Mouse (Mus musculus) MEL (cell line): ENCODE results near the gene Mcfd2. TPM values are rescaled to one million over a fixed set of nuclear protein-coding genes. Genes with fewer than 3 reads are reported as not detected.

Source experiments
- DNase-seq: peaks from one replicate; pipeline ENCODE4 v3.0.0; 2011; ENCODE audit warnings: low read depth, low spot score
- H3K27ac ChIP-seq: 2 replicates; pipeline ENCODE4 v1.5.1; 2012; ENCODE audit warnings: low read depth, mild to moderate bottlenecking, control low read depth, low read length, moderate library complexity; ENCODE audit not compliant: control insufficient read depth
- H3K27me3 ChIP-seq, 2 experiments: fragments of 150-350 bp in 1 of 2; sonication (generic) in 1 of 2; 2 replicates each; pipeline ENCODE4 v1.6.1; 2012; ENCODE audit warnings: low read length in 2 of 2, mild to moderate bottlenecking in 2 of 2, improper control_type of control experiment in 1 of 2, moderate library complexity in 1 of 2; ENCODE audit not compliant: insufficient read depth in 2 of 2, control insufficient read depth in 1 of 2
- H3K36me3 ChIP-seq, 2 experiments: 2 replicates each; pipeline ENCODE4 v1.6.1; 2012 to 2014; ENCODE audit warnings: low read length in 2 of 2, improper control_type of control experiment in 1 of 2, inconsistent platforms in 1 of 2, mild to moderate bottlenecking in 1 of 2; ENCODE audit not compliant: insufficient read depth in 2 of 2, control insufficient read depth in 1 of 2
- H3K4me1 ChIP-seq, 2 experiments: fragments of 150-350 bp in 1 of 2; sonication (generic) in 1 of 2; 2 replicates each; pipeline ENCODE4 v1.6.1; 2012; ENCODE audit warnings: low read length in 2 of 2, improper control_type of control experiment in 1 of 2, mild to moderate bottlenecking in 1 of 2; ENCODE audit not compliant: insufficient read depth in 2 of 2, control insufficient read depth in 1 of 2
- H3K4me3 ChIP-seq, 2 experiments: fragments of 150-350 bp in 1 of 2; sonication (generic) in 1 of 2; 2 replicates each; pipeline ENCODE4 v1.5.1; 2012; ENCODE audit warnings: low read depth in 2 of 2, low read length in 2 of 2, mild to moderate bottlenecking in 2 of 2, moderate library complexity in 2 of 2, control low read depth in 1 of 2, improper control_type of control experiment in 1 of 2; ENCODE audit not compliant: control insufficient read depth in 1 of 2, insufficient read depth in 1 of 2
- H3K79me2 ChIP-seq: 2 replicates; pipeline ENCODE4 v1.6.1; 2012; ENCODE audit warnings: mild to moderate bottlenecking, low read length, moderate library complexity; ENCODE audit not compliant: control insufficient read depth, poor library complexity, insufficient read depth
- H3K9ac ChIP-seq: 2 replicates; pipeline ENCODE4 v1.6.1; 2012; ENCODE audit warnings: low read depth, mild to moderate bottlenecking, control low read depth, low read length, moderate library complexity; ENCODE audit not compliant: control insufficient read depth, poor library complexity, severe bottlenecking
- H3K9me3 ChIP-seq: fragments of 150-350 bp; sonication (generic); replicated peaks from 2 replicates; pipeline ENCODE4 v1.6.1; 2012; ENCODE audit warnings: mild to moderate bottlenecking, low read length, improper control_type of control experiment, moderate library complexity; ENCODE audit not compliant: insufficient read depth
- CTCF ChIP-seq, 3 experiments: IDR thresholded peaks in 2 of 3; conservative IDR thresholded peaks in 1 of 3; 2 replicates each; pipeline ENCODE4 v1.5.1; 2011 to 2012; ENCODE audit warnings: low read length in 3 of 3, low read depth in 2 of 3, mild to moderate bottlenecking in 2 of 3, improper control_type of control experiment in 1 of 3, inconsistent platforms in 1 of 3, mixed read lengths in 1 of 3, moderate library complexity in 1 of 3; ENCODE audit not compliant: control insufficient read depth in 1 of 3, insufficient read depth in 1 of 3, poor library complexity in 1 of 3, severe bottlenecking in 1 of 3
- EP300 ChIP-seq, 2 experiments: IDR thresholded peaks; 2 replicates each; pipeline ENCODE4 v1.6.1; 2011; ENCODE audit warnings: improper control_type of control experiment in 2 of 2, low read length in 2 of 2, low read depth in 1 of 2, mild to moderate bottlenecking in 1 of 2
- ETS1 ChIP-seq: IDR thresholded peaks from 2 replicates; pipeline ENCODE4 v1.6.1; 2012; ENCODE audit warnings: low read depth, mild to moderate bottlenecking, inconsistent platforms, low read length, improper control_type of control experiment, moderate library complexity
- GATA1 ChIP-seq: IDR thresholded peaks from 2 replicates; pipeline ENCODE4 v1.6.1; 2011; ENCODE audit warnings: low read depth, low read length, improper control_type of control experiment
- JUND ChIP-seq: IDR thresholded peaks from 2 replicates; pipeline ENCODE4 v1.6.1; 2011; ENCODE audit warnings: low read depth, mild to moderate bottlenecking, improper control_type of control experiment, low read length
- KAT2A ChIP-seq: conservative IDR thresholded peaks from 2 replicates; pipeline ENCODE4 v1.6.1; 2012; ENCODE audit warnings: low read depth, low read length, improper control_type of control experiment, inconsistent platforms
- MAX ChIP-seq: IDR thresholded peaks from 2 replicates; pipeline ENCODE4 v1.6.1; 2011; ENCODE audit warnings: low read length, improper control_type of control experiment
- MAZ ChIP-seq: IDR thresholded peaks from 2 replicates; pipeline ENCODE4 v1.6.1; 2012; ENCODE audit warnings: low read depth, mild to moderate bottlenecking, inconsistent platforms, low read length, improper control_type of control experiment
- MEF2A ChIP-seq: IDR thresholded peaks from 2 replicates; pipeline ENCODE4 v1.6.1; 2014; ENCODE audit warnings: low read depth, mild to moderate bottlenecking, inconsistent platforms, low read length, improper control_type of control experiment; ENCODE audit not compliant: poor library complexity, insufficient replicate concordance, severe bottlenecking; ENCODE audit errors: extremely low read depth
- NRF1 ChIP-seq: IDR thresholded peaks from 2 replicates; pipeline ENCODE4 v1.6.1; 2014; ENCODE audit warnings: low read depth, mild to moderate bottlenecking, inconsistent platforms, low read length, improper control_type of control experiment, moderate library complexity; ENCODE audit not compliant: poor library complexity, insufficient read depth, severe bottlenecking
- POLR2AphosphoS2 ChIP-seq: IDR thresholded peaks from 2 replicates; pipeline ENCODE4 v1.6.1; 2011; ENCODE audit warnings: low read length, improper control_type of control experiment
- POLR2AphosphoS5 ChIP-seq: IDR thresholded peaks from 2 replicates; pipeline ENCODE4 v1.6.1; 2012; ENCODE audit warnings: low read depth, borderline replicate concordance, mild to moderate bottlenecking, inconsistent platforms, low read length, moderate library complexity, mixed read lengths
- RAD21 ChIP-seq: IDR thresholded peaks from 2 replicates; pipeline ENCODE4 v1.6.1; 2011; ENCODE audit warnings: mild to moderate bottlenecking, low read depth, low read length, improper control_type of control experiment
- RCOR1 ChIP-seq: IDR thresholded peaks from 2 replicates; pipeline ENCODE4 v1.6.1; 2012; ENCODE audit warnings: low read depth, mild to moderate bottlenecking, inconsistent platforms, low read length, improper control_type of control experiment
- SIN3A ChIP-seq: IDR thresholded peaks from 2 replicates; pipeline ENCODE4 v1.6.1; 2012; ENCODE audit warnings: low read length, improper control_type of control experiment, inconsistent platforms
- SMC3 ChIP-seq: IDR thresholded peaks from 2 replicates; pipeline ENCODE4 v1.6.1; 2011; ENCODE audit warnings: low read depth, low read length, improper control_type of control experiment
- TAL1 ChIP-seq: IDR thresholded peaks from 2 replicates; pipeline ENCODE4 v1.6.1; 2012; ENCODE audit warnings: mild to moderate bottlenecking, inconsistent platforms, low read length, moderate library complexity, mixed read lengths
- TBP ChIP-seq: IDR thresholded peaks from 2 replicates; pipeline ENCODE4 v1.8.0; 2011; ENCODE audit warnings: low read depth, low read length, improper control_type of control experiment
- USF1 ChIP-seq: IDR thresholded peaks from 2 replicates; pipeline ENCODE4 v1.6.1; 2014; ENCODE audit warnings: low read depth, mild to moderate bottlenecking, inconsistent platforms, low read length, improper control_type of control experiment, moderate library complexity
- USF2 ChIP-seq, 2 experiments: IDR thresholded peaks; 2 replicates each; pipeline ENCODE4 v1.6.1; 2011 to 2012; ENCODE audit warnings: improper control_type of control experiment in 2 of 2, low read length in 2 of 2, borderline replicate concordance in 1 of 2, inconsistent platforms in 1 of 2, low read depth in 1 of 2, mild to moderate bottlenecking in 1 of 2; ENCODE audit not compliant: insufficient read depth in 1 of 2
- ZKSCAN1 ChIP-seq: IDR thresholded peaks from 2 replicates; pipeline ENCODE4 v1.6.1; 2012; ENCODE audit warnings: low read depth, mild to moderate bottlenecking, inconsistent platforms, low read length, improper control_type of control experiment, moderate library complexity
- ZMIZ1 ChIP-seq: IDR thresholded peaks from 2 replicates; pipeline ENCODE4 v1.6.1; 2012; ENCODE audit warnings: low read depth, mild to moderate bottlenecking, inconsistent platforms, low read length, improper control_type of control experiment, moderate library complexity
- ZNF384 ChIP-seq: IDR thresholded peaks from 2 replicates; pipeline ENCODE4 v1.6.1; 2012; ENCODE audit warnings: low read depth, mild to moderate bottlenecking, inconsistent platforms, low read length, improper control_type of control experiment
- polyA plus RNA-seq, 2 experiments: library from polyadenylated mRNA; stranded (reverse) in 1 of 2; unstranded in 1 of 2; fragments of >175 nt in 1 of 2; fragments of >200 nt in 1 of 2; gene quantifications; 2 replicates each; pipeline versions ENCODE4 v1.2.1 to v1.2.4; 2012; ENCODE audit warnings: low replicate concordance in 2 of 2, low read depth in 1 of 2; ENCODE audit not compliant: insufficient read length in 2 of 2, insufficient read depth in 1 of 2, missing spikeins in 1 of 2
- total RNA-seq: library from RNA; depleted of rRNA; stranded (reverse); fragments of 300-350 nt; gene quantifications from 2 replicates; pipeline ENCODE4 v1.2.3, GENCODE M21; 2012

Gene Mcfd2
- total and polyA plus RNA-seq, 3 experiments = 50.4 to 52.6 TPM; not detected in 1

GRCm38 (mm10) chr17:87302014-87302794 lies 36.5 kb upstream of the Mcfd2 start:
- peaks cover 2 to 33% of the 10 kb centered on the region in 2 experiments for H3K4me1 ChIP-seq
- H3K27me3 ChIP-seq = no peaks in the 10 kb centered on the region
- DNase-seq = peak; percentile 75
- H3K36me3 ChIP-seq = peaks cover 0 to 10% of the 10 kb centered on the region in 2 experiments; a peak in 2 of 4 replicates
- H3K79me2 ChIP-seq = no peaks in the 10 kb centered on the region
- H3K9ac ChIP-seq = peak overlapping the region; percentile 41
- no peaks in the 10 kb centered on the region for H3K9me3 ChIP-seq
- peak overlapping the region; percentile 71 for H3K27ac ChIP-seq
- peak overlapping the region; percentile 13 to 39; a peak in 3 of 4 replicates for H3K4me3 ChIP-seq
- TF ChIP-seq RAD21 = no peak
- no peak for TF ChIP-seq SMC3
- no peak for TF ChIP-seq USF2 (IDR thresholded peaks at IDR 0.05; ENCODE audit: borderline replicate concordance in 1 of 2, insufficient read depth in 1 of 2, low read depth in 1 of 2, low read length in 2 of 2)
- no peak for TF ChIP-seq NRF1
- TF ChIP-seq POLR2AphosphoS5 = no peak
- TF ChIP-seq USF1 = peak; percentile 76
- no peak for TF ChIP-seq POLR2AphosphoS2
- peak; percentile 37; the same call in 1 of the 2 replicates for TF ChIP-seq JUND
- no peak for TF ChIP-seq CTCF (IDR thresholded peaks at IDR 0.05 in 2 of 3, conservative IDR thresholded peaks at IDR 0.05 in 1 of 3; ENCODE audit: control insufficient read depth in 1 of 3, insufficient read depth in 1 of 3, low read depth in 2 of 3, low read length in 3 of 3, poor library complexity in 1 of 3, severe bottlenecking in 1 of 3)
- TF ChIP-seq SIN3A = no peak; the same call in 1 of the 2 replicates
- TF ChIP-seq GATA1 = no peak
- peak; percentile 28; the same call in 1 of the 2 replicates for TF ChIP-seq TAL1
- peak; percentile 17; the same call in 1 of the 2 replicates for TF ChIP-seq TBP
- 0 out of 2 replicates have a peak, but pooled peaks have one; percentile 25 for TF ChIP-seq RCOR1
- TF ChIP-seq ETS1 = no peak
- TF ChIP-seq ZKSCAN1 = no peak
- TF ChIP-seq ZMIZ1 = no peak
- peak; percentile 26; the same call in 1 of the 2 replicates for TF ChIP-seq MAZ
- TF ChIP-seq MAX = 0 out of 2 replicates have a peak, but pooled peaks have one; percentile 9
- peak in 1 of 2 experiments; percentile 15; a peak in 1 of 4 replicates for TF ChIP-seq EP300 (IDR thresholded peaks at IDR 0.05; ENCODE audit: low read depth in 1 of 2, low read length in 2 of 2)
- no peak for TF ChIP-seq MEF2A
- no peak; the same call in 1 of the 2 replicates for TF ChIP-seq ZNF384
- TF ChIP-seq KAT2A = no peak
